Comparison of ENCODE assay signal across 29 mouse cellular contexts in genomic region chr7:83902296-83903145, GRCm38 (mm10). TPM values are rescaled to one million over a fixed set of nuclear protein-coding genes. Genes with fewer than 3 reads are reported as not detected.
DNase-seq lines count a peak whose midpoint lies in the region; ATAC-seq and TF ChIP-seq lines count a peak whose summit lies in the region.
"Had no signal": no experiment of that assay in that cellular context is flagged by ENCODE, and none has a peak within 500 bp of the region (broad histone marks: within the 10 kb centered on the region; RNA-seq: fewer than 3 reads in every experiment).

No protein-coding gene starts in this region.

- H3K9me3 ChIP-seq in heart, embryonic 16.5 days (replicated peaks; ENCODE audit: control insufficient read depth, low read length) = peaks cover 3% of the 10 kb centered on the region; the same call in 1 of the 2 replicates
- peaks cover 6% of the 10 kb centered on the region; the same call in 1 of the 2 replicates for H3K9me3 ChIP-seq in stomach, embryonic 14.5 days (ENCODE audit: control insufficient read depth, low read depth, low read length)
- H3K9me3 ChIP-seq in stomach, postnatal 0 days (ENCODE audit: control insufficient read depth, low read length) = no peaks in the 10 kb centered on the region
- H3K9me3 ChIP-seq: hindbrain, embryonic 15.5 days; neural tube, embryonic 13.5 days had no signal

- TF ChIP-seq CTCF in stomach, postnatal 0 days (IDR thresholded peaks at IDR 0.05; ENCODE audit: low read depth) = no peak

- ATAC-seq in heart, embryonic 16.5 days (replicated peaks; ENCODE audit: extremely low read depth, insufficient read depth, low FRiP score) = no peak
- 0 out of 2 replicates have a peak, but pooled peaks have one; percentile 42 for ATAC-seq in stomach, embryonic 14.5 days (ENCODE audit: insufficient number of reproducible peaks, insufficient read depth, low FRiP score, low read depth)
- ATAC-seq in stomach, postnatal 0 days (ENCODE audit: low FRiP score, low TSS enrichment) = no peak
- ATAC-seq: activated CD4-positive, CD25-positive, alpha-beta regulatory T cell, adult 4 months; forebrain, postnatal 0 days; midbrain, embryonic 16.5 days; Patski had no signal

- no peaks in the 10 kb centered on the region for H3K27me3 ChIP-seq in heart, embryonic 16.5 days (ENCODE audit: control insufficient read depth, insufficient read depth, low read length)
- H3K27me3 ChIP-seq in stomach, embryonic 14.5 days (ENCODE audit: control insufficient read depth, insufficient read depth, low read length) = no peaks in the 10 kb centered on the region
- no peaks in the 10 kb centered on the region for H3K27me3 ChIP-seq in stomach, postnatal 0 days (ENCODE audit: control insufficient read depth, insufficient read depth, low read length)
- H3K27me3 ChIP-seq: embryonic facial prominence, embryonic 12.5 days; hindbrain, embryonic 15.5 days; neural tube, embryonic 13.5 days; Patski had no signal

- H3K4me1 ChIP-seq in heart, embryonic 16.5 days (ENCODE audit: control insufficient read depth, insufficient read depth, low read length) = peaks cover 7% of the 10 kb centered on the region; the same call in 1 of the 2 replicates
- H3K4me1 ChIP-seq in stomach, embryonic 14.5 days (ENCODE audit: control insufficient read depth, insufficient read depth, low read length) = no peaks in the 10 kb centered on the region; the same call in 1 of the 2 replicates
- H3K4me1 ChIP-seq in stomach, postnatal 0 days (replicated peaks; ENCODE audit: control insufficient read depth, insufficient read depth) = no peaks in the 10 kb centered on the region
- H3K4me1 ChIP-seq: embryonic facial prominence, embryonic 12.5 days; hindbrain, embryonic 15.5 days; midbrain, embryonic 10.5 days; neural tube, embryonic 13.5 days had no signal

- H3K4me3 ChIP-seq in heart, embryonic 16.5 days (ENCODE audit: low read length) = no peak overlapping the region
- no peak overlapping the region for H3K4me3 ChIP-seq in stomach, embryonic 14.5 days (ENCODE audit: low read depth, low read length)
- H3K4me3 ChIP-seq in stomach, postnatal 0 days (ENCODE audit: low read depth, low read length) = no peak overlapping the region
- H3K4me3 ChIP-seq: embryonic facial prominence, embryonic 12.5 days; heart, adult 2 months; hindbrain, embryonic 15.5 days; left cerebral cortex, adult 2 months; midbrain, embryonic 10.5 days; myocyte; neural tube, embryonic 13.5 days had no signal

- no peak for TF ChIP-seq EP300 in stomach, postnatal 0 days (optimal IDR thresholded peaks at IDR 0.05)

- 41% methylated on average over 5 of the region's 5 CpGs for WGBS in heart, embryonic 16.5 days
- WGBS in stomach, embryonic 14.5 days = 37% methylated on average over 5 of the region's 5 CpGs
- 34% methylated on average over 5 of the region's 5 CpGs for WGBS in stomach, postnatal 0 days

- H3K27ac ChIP-seq in heart, embryonic 16.5 days (ENCODE audit: low read length) = peak overlapping the region; percentile 47; the same call in 1 of the 2 replicates
- H3K27ac ChIP-seq in stomach, embryonic 14.5 days (ENCODE audit: low read length) = no peak overlapping the region
- no peak overlapping the region for H3K27ac ChIP-seq in stomach, postnatal 0 days (replicated peaks)
- H3K27ac ChIP-seq: embryonic facial prominence, embryonic 12.5 days; heart, adult 2 months; hindbrain, embryonic 15.5 days; kidney, postnatal 0 days; left cerebral cortex, adult 2 months; macrophage; midbrain, embryonic 10.5 days; neural tube, embryonic 13.5 days had no signal

- no peak overlapping the region for H3K9ac ChIP-seq in heart, embryonic 16.5 days (ENCODE audit: low read length)
- H3K9ac ChIP-seq in stomach, embryonic 14.5 days (replicated peaks; ENCODE audit: low read depth, low read length) = no peak overlapping the region
- no peak overlapping the region for H3K9ac ChIP-seq in stomach, postnatal 0 days (ENCODE audit: low read length)
- H3K9ac ChIP-seq: embryonic facial prominence, embryonic 12.5 days; forebrain, postnatal 0 days; hindbrain, embryonic 15.5 days; neural tube, embryonic 13.5 days had no signal

- peaks cover 23% of the 10 kb centered on the region for H3K36me3 ChIP-seq in heart, embryonic 16.5 days (ENCODE audit: control insufficient read depth, insufficient read depth)
- peaks cover 17% of the 10 kb centered on the region for H3K36me3 ChIP-seq in stomach, embryonic 14.5 days (ENCODE audit: control insufficient read depth, insufficient read depth, low read length)
- peaks cover 9% of the 10 kb centered on the region; the same call in 1 of the 2 replicates for H3K36me3 ChIP-seq in stomach, postnatal 0 days (ENCODE audit: control insufficient read depth, insufficient read depth, low read length)

- DNase-seq in heart, adult 8-10 months (ENCODE audit: low spot score) = no peak
- no peak for DNase-seq in stomach, postnatal 0 days (ENCODE audit: low spot score)
- peak; percentile 97 for DNase-seq in R1 (ENCODE audit: low read depth, low spot score)
- DNase-seq in right cerebral cortex, postnatal 14 days = no peak
- no peak for DNase-seq in adipocyte (ENCODE audit: low spot score)
- DNase-seq: adrenal gland, postnatal 10 days; cerebellum, adult 2 months; cerebellum, postnatal 25 days; forebrain, postnatal 0 days; gastrocnemius, postnatal 14 days; heart, adult 2 months; kidney, adult 2 months; layer of hippocampus, adult 9-11 months; retina, postnatal 1 day; right cerebral cortex, postnatal 4 days; thymus, adult 2 months had no signal

- no peak overlapping the region for H3K4me2 ChIP-seq in heart, embryonic 16.5 days (ENCODE audit: low read depth, low read length)
- H3K4me2 ChIP-seq in stomach, embryonic 14.5 days (replicated peaks; ENCODE audit: low read depth, low read length) = no peak overlapping the region
- no peak overlapping the region for H3K4me2 ChIP-seq in stomach, postnatal 0 days (replicated peaks; ENCODE audit: low read depth)
- H3K4me2 ChIP-seq: embryonic facial prominence, embryonic 12.5 days; hindbrain, embryonic 15.5 days; neural tube, embryonic 13.5 days had no signal

RNA-seq across cellular contexts. Expression of gene Mesd, which starts 18.3 kb away (rescaled TPM):
- polyA plus RNA-seq in heart, embryonic 16.5 days (2015; fragmentation: Nextera tagmentation; extraction: Ambion mirVana) = 66.7 and 84.9 TPM in 2 replicates
- 10 to 100 TPM; 42.9 to 57.8 (median 53.9) TPM for total RNA-seq in heart, adult 8-10 months (2022)
- 93.7 and 94.3 TPM in 2 replicates for polyA plus RNA-seq in stomach, embryonic 14.5 days (2014; fragmentation: Nextera tagmentation; extraction: Ambion mirVana)
- 54.7 and 62.9 TPM in 2 replicates for polyA plus RNA-seq in stomach, postnatal 0 days (2015; fragmentation: Nextera tagmentation; extraction: Ambion mirVana)

RNA-seq across cellular contexts. Expression of gene Tlnrd1, which starts 18.4 kb away (rescaled TPM):
- polyA plus RNA-seq in heart, embryonic 16.5 days (2015; fragmentation: Nextera tagmentation; extraction: Ambion mirVana) = 8.4 and 10.1 TPM in 2 replicates
- 1 to 10 TPM; 5.0 to 7.7 (median 6.1) TPM for total RNA-seq in heart, adult 8-10 months (2022)
- 9.7 and 11.5 TPM in 2 replicates for polyA plus RNA-seq in stomach, embryonic 14.5 days (2014; fragmentation: Nextera tagmentation; extraction: Ambion mirVana)
- polyA plus RNA-seq in stomach, postnatal 0 days (2015; fragmentation: Nextera tagmentation; extraction: Ambion mirVana) = 8.5 and 10.8 TPM in 2 replicates
